Mouse (Mus musculus) liver, embryonic 18 days (tissue): ENCODE measurements around the gene Nr1h5. TPM values are rescaled to one million over a fixed set of nuclear protein-coding genes. Genes with fewer than 3 reads are reported as not detected.

Source experiments
- polyA plus RNA-seq: library from polyadenylated mRNA; depleted of rRNA; stranded (reverse); fragments of >200 nt; gene quantifications from 2 replicates; pipeline ENCODE4 v1.2.3, GENCODE M21; 2012; rRNA removed

Nr1h5 gene
- polyA plus RNA-seq: 4.2 and 4.7 TPM in 2 replicates

DNA sequence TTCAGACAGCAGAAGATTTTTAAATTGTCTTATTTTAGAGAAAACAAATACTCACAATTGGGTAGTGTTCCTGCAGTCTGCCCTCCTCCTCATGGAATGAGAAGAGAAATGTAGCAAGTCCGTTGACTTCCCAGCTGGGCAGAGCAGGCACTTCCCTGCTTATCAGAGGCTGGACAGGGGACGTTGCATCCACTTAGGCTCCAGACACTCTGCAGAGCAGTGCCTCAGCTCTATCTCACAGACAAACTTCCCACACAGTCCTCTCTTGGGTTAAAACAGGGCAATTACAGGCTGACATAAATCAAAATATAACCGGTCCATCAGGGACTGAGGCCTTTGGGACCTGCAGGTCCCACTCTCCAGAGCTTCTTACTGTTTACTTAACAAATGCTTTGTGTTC is at the start of gene Nr1h5:
Gene Nr1h5 (minus strand): TSS at position 101 of the 400 bp plus-strand sequence.

DNA sequence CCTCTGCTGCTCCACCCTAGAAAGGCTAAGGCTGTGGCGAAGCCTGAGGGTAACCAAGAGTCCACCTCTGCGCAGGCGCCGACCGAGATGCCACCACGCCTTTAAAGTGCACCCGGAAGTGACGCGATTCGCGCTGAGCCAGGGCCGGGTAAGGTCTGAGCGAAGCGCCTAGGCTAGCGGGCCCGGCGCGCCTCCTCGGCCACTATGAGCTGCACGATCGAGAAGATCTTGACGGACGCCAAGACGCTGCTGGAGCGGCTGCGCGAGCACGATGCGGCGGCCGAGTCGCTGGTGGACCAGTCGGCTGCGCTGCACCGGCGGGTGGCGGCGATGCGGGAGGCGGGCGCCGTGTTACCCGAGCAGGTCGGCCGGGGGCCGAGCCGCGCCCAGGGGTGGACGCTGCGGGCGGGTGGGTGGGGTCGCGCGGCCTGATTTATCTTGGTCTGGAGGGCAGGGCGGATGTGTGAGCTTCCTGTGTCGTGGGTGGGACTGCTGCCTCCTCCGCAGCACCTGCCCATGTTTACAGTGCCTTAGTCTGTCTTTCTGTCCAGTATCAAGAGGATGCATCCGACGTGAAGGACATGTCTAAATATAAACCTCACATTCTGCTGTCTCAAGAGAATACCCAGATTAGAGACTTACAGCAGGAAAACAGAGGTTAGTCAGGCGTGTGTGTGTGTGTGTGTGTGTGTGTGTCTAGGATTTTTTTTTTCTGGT is 31.8 kb upstream of the Nr1h5 start, which contains the start of gene Sike1:
Gene Sike1 (plus strand): TSS at position 104 of the 717 bp plus-strand sequence.

DNA sequence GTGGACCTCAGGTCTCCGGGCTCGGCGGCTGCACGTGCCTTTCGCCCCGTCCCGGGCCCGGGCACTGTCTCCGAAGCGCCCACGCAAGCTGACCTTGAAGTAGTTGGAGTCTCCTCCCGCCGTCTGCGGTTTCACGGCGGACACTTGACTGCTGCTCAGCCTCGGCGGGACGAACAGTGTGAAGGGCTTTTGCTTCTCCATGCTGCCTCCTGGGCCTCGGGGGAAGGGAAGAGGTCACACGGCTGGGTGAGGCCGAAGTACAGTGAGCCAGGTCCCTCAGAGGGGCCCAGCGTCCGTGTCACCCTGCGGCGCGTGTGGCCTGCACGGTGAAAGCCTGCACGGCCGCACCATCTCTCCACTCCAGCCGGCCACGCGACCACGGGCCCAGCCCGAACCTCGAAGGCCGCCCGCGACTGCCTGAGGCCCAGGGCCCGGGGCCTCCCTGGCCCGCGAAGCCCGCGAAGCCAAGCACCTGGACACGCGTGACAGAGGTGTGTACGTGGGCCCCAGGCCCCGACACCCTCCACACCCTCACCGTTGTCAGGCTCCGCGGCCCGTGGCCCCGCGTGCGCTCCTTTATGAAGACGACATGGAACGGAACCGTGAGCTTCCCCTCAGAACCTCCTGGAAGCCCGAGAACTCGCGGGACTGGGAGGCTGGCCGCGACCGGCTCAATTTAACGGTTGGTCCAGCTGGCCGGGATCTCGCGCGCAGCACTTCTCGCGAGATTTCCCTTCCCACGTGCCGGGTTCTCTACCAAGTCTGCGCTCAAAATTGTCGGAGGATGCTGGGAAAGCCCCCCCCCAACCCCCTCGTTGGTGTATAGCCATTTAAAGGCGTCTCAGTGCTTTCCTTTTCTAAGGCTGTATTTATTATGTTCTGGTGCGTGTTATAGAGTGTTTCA is 28.2 kb downstream of the Nr1h5 start, which contains the start of gene Sycp1:
Gene Sycp1 (minus strand): TSS at position 650 of the 904 bp plus-strand sequence.

Other genes starting within 250 kb of the Nr1h5 start
- gene Tspan2, start 229.6 kb downstream of the Nr1h5 start, polyA plus RNA-seq: 1.6 TPM in 2 replicates
- not detected in 2 replicates for gene Tshb, start 181.4 kb downstream of the Nr1h5 start, polyA plus RNA-seq
- gene Sycp1, start 28.0 kb downstream of the Nr1h5 start, polyA plus RNA-seq: 0.05 and 0.13 TPM in 2 replicates
- 9.0 and 10.1 TPM in 2 replicates for gene Sike1, start 31.6 kb upstream of the Nr1h5 start, polyA plus RNA-seq
- 29.2 and 29.7 TPM in 2 replicates for gene Csde1, start 56.3 kb upstream of the Nr1h5 start, polyA plus RNA-seq
- gene Nras, start 94.2 kb upstream of the Nr1h5 start, polyA plus RNA-seq: 18.4 and 19.1 TPM in 2 replicates
- 0.03 and 0.05 TPM in 2 replicates for gene Ampd1, start 109.9 kb upstream of the Nr1h5 start, polyA plus RNA-seq
- gene Dennd2c, start 138.5 kb upstream of the Nr1h5 start, polyA plus RNA-seq: 2.8 and 2.9 TPM in 2 replicates
- gene Bcas2, start 207.5 kb upstream of the Nr1h5 start, polyA plus RNA-seq: 56.3 and 57.0 TPM in 2 replicates